Mouse (Mus musculus) embryonic facial prominence, embryonic 15.5 days (tissue): ENCODE results near the gene Cyp2d22. TPM values are rescaled to one million over a fixed set of nuclear protein-coding genes. Genes with fewer than 3 reads are reported as not detected.
"Not testable (repeated sequence)": the region's sequence is repeated elsewhere in the genome, so short reads cannot be mapped to it uniquely, and the experiment has no call there.

Experiments used
- ATAC-seq: fragments of 200-750 bp; cut with Nextera tagmentation; 2 replicates; pipeline ENCODE4 v1.8.0; 2017; ENCODE audit warnings: low read depth, moderate TSS enrichment; ENCODE audit not compliant: insufficient number of reproducible peaks, low FRiP score, low TSS enrichment
- H3K27ac ChIP-seq: fragments of 300-500 bp; sonication (generic); replicated peaks from 2 replicates; pipeline ENCODE4 v1.5.1; 2015; ENCODE audit warnings: mild to moderate bottlenecking, inconsistent platforms
- H3K27me3 ChIP-seq: fragments of 300-500 bp; sonication (generic); 2 replicates; pipeline ENCODE4 v1.6.1; 2015; ENCODE audit warnings: inconsistent platforms
- H3K36me3 ChIP-seq: fragments of 300-500 bp; sonication (generic); 2 replicates; pipeline ENCODE4 v1.6.1; 2015; ENCODE audit warnings: mild to moderate bottlenecking, inconsistent platforms
- H3K4me1 ChIP-seq: fragments of 300-500 bp; sonication (generic); 2 replicates; pipeline ENCODE4 v1.6.1; 2015; ENCODE audit warnings: inconsistent platforms
- H3K4me2 ChIP-seq: fragments of 300-500 bp; sonication (generic); replicated peaks from 2 replicates; pipeline ENCODE4 v1.6.1; 2015; ENCODE audit warnings: mild to moderate bottlenecking, inconsistent platforms
- H3K4me3 ChIP-seq: fragments of 300-500 bp; sonication (generic); replicated peaks from 2 replicates; pipeline ENCODE4 v1.5.1; 2015; ENCODE audit warnings: mild to moderate bottlenecking, inconsistent platforms
- H3K9ac ChIP-seq: fragments of 300-500 bp; sonication (generic); 2 replicates; pipeline ENCODE4 v1.6.1; 2015; ENCODE audit warnings: inconsistent platforms
- H3K9me3 ChIP-seq: fragments of 300-500 bp; sonication (generic); replicated peaks from 2 replicates; pipeline ENCODE4 v1.6.1; 2016; ENCODE audit warnings: inconsistent platforms
- WGBS: fragments of 180-500 bp; shearing (Covaris S2); methylation state at CpG from one replicate; pipeline ENCODE4 v1.1.7; 2015; 5-methylcytosine and 5-hydroxymethylcytosine counted together
- polyA plus RNA-seq: library from polyadenylated mRNA; unstranded; fragments of >200 nt; fragmentation: Nextera tagmentation; extraction: Ambion mirVana; gene quantifications from 2 replicates; pipeline ENCODE4 v1.2.1, GENCODE M21; 2015

Cyp2d22 gene
- polyA plus RNA-seq, 1 experiment from 2014 or later, result 12.3 TPM

DNA sequence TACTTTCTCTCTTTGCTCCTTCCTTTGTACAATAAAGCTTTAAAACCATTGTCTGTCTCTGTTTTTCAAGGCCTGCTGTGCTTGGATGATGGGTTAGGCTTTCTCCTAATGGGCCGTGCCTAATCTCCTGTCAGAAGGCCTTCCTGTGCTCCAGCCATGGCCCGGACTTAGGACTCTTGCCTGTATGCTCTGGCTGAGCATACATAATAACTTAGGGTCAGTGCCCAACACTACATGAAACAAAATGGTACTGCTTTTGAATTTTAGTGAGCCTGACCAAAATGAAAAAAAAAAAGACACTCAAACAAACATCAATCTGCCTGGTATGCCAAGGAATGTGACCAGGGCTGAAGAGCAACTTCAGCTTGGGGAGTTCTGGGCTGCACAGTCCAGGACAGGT lies 21.5 kb upstream of the Cyp2d22 start:
- Histone ChIP-seq H3K9ac (no peak overlapping the region), H3K27ac (no peak overlapping the region), H3K36me3 (no peaks in the 10 kb centered on the region), H3K4me1 (no peaks in the 10 kb centered on the region), H3K4me2 (no peak overlapping the region), H3K4me3 (no peak overlapping the region), H3K27me3 (no peaks in the 10 kb centered on the region), H3K9me3 (no peaks in the 10 kb centered on the region)
- ATAC-seq, result no peak
- 37% methylated on average over 2 of the region's 2 CpGs for whole genome bisulfite sequencing

DNA sequence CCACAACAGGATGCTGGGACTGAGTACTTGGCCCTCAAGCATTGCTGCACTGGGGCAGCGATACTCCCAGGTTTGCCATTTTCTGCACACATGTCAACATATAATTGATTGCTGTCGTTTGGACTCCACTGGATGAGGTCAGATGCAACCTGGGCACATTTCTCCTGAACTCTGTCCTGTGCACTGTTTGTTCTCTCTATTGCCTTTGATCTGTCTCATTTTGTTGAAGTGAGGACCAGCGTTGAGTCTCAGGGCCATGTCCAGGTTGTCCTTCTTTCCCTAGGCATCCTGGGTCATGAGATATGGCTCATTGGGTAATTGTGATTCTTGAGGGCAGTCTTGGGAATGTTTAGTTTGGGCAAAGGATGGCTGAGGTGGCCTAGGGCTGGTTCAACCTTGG lies 15.9 kb upstream of the Cyp2d22 start:
- H3K27ac ChIP-seq, H3K4me1 ChIP-seq, H3K4me2 ChIP-seq, H3K9ac ChIP-seq, H3K27me3 ChIP-seq, ATAC-seq, H3K9me3 ChIP-seq, H3K36me3 ChIP-seq, H3K4me3 ChIP-seq: not testable (repeated sequence)
- 77% methylated on average over 3 of the region's 3 CpGs for WGBS

DNA sequence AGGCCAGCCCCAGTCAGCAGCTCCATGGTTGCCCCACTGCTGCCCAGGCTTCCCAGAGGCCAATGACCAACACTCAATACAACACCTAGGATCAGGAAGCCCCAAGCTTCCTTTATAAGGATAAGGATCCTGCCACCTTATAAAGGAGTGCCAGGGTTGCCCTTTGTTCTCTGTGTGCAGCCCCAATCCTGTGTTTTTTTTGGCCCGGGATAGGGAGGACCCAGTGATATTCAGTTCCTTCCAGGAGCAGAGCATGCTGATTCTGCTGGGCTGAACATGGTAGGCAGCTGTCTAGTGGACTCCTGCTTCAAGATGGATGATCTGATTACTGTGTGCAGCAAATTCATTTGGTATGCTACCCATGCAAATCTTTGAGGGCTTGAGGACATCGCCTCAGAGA lies 13.9 kb upstream of the Cyp2d22 start, which contains the start of gene Cyp2d11:
Cyp2d11 (minus strand) TSS at position 101 of the 400 bp plus-strand sequence.
- H3K27me3 ChIP-seq, H3K9ac ChIP-seq, H3K27ac ChIP-seq, H3K4me3 ChIP-seq, ATAC-seq, H3K9me3 ChIP-seq, H3K4me1 ChIP-seq, H3K36me3 ChIP-seq, H3K4me2 ChIP-seq: not testable (repeated sequence)
- WGBS, result 82% methylated on average over 2 of the region's 2 CpGs

DNA sequence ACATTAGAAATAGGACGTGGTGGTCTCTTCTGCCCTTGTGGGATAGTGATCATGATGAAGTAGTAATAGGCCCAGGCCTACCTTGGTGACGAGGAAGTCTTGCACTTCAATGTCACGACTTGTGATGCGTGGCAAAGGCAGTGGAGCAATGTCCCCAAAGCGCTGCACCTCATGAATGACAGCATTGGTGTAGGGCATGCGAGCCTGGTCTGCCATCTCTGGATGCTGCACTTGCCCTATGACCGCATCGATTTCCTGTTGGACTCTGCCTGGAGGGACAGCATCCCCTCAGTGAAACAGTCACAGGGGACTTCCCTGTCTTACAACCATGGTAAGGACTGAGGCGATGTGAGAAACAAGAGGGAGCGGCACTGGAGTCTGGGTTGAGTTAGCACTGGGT lies 9.9 kb upstream of the Cyp2d22 start:
- H3K4me1 ChIP-seq, H3K4me3 ChIP-seq, H3K36me3 ChIP-seq, H3K27ac ChIP-seq, H3K27me3 ChIP-seq, H3K9me3 ChIP-seq, H3K4me2 ChIP-seq, ATAC-seq, H3K9ac ChIP-seq: not testable (repeated sequence)
- WGBS, result 87% methylated on average over 10 of the region's 10 CpGs

DNA sequence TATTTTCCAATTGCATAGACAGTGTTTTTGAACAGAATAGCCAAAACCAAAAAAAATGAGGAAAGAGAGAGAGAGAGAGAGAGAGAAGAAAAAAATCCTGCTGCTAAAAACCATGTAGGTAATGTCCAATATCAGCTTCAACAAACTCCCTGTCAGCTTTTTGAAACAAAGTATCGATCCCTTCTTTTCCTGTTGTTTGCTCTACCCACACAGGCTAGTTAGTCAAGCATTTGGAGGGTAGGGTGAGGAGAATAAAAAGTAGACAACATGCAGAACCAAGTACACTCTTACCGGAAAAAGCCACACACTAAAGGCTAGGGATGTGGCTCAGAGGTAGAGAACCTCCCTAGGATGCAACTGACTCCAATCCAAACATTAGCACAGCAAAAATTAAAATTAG lies 5.7 kb upstream of the Cyp2d22 start:
- H3K27me3 ChIP-seq, result no peaks in the 10 kb centered on the region
- no peak overlapping the region for H3K4me2 ChIP-seq
- H3K9ac ChIP-seq, result no peak overlapping the region
- ATAC-seq, result no peak
- no peak overlapping the region for H3K27ac ChIP-seq
- H3K4me1 ChIP-seq, result 0 out of 2 replicates have a peak, but pooled peaks cover 5% of the 10 kb centered on the region
- H3K4me3 ChIP-seq, result no peak overlapping the region
- WGBS, result 93% methylated on average over 2 of the region's 2 CpGs
- H3K9me3 ChIP-seq, result no peaks in the 10 kb centered on the region
- no peaks in the 10 kb centered on the region for H3K36me3 ChIP-seq

DNA sequence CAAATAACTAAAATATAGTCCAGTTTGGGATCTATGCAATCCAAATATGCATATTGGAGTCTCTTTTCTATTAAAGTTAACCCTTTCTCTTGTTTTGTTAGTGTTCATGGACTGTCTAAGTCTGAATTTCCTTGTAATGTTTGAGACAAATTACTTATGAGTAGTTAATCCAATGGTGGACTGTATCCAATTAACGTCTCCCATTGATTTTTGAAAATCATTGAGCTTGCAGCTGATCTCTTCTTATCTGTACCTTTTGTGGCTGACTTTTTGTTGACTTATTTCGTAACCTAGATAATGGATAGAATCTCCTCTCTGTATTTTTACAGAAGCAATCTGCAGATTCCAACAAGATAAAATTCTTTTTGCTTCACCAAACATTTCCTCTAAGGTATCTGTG lies 2.4 kb upstream of the Cyp2d22 start:
- Histone ChIP-seq H3K4me3 (no peak overlapping the region), H3K27me3 (no peaks in the 10 kb centered on the region), H3K4me2 (no peak overlapping the region), H3K9me3 (no peaks in the 10 kb centered on the region), H3K27ac (no peak overlapping the region), H3K36me3 (no peaks in the 10 kb centered on the region), H3K4me1 (peaks cover 21% of the 10 kb centered on the region), H3K9ac (no peak overlapping the region)
- WGBS, result 85% methylated on average over 2 of the region's 2 CpGs
- no peak for ATAC-seq

DNA sequence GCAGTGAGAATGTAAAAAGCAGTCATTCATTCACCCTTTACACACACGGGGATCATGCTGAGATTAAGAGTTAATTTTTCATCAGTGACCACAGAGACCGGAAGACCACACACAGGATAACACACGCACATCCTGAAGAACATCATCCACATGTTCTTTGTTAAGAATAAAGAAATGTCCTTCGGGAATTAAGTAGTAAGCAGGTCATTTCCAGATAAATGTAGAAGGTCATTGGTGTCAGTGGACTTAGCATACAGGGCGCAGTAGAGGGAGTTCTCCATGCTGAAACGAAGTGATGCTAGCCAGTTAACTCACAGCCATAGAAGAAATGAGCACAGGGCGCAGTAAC lies 628 bp upstream of the Cyp2d22 start:
- 33% methylated on average over 7 of the region's 7 CpGs for WGBS
- Histone ChIP-seq H3K27ac (no peak overlapping the region), H3K4me3 (peak overlapping the region; percentile 57), H3K4me1 (peaks cover 32% of the 10 kb centered on the region), H3K9ac (no peak overlapping the region), H3K27me3 (no peaks in the 10 kb centered on the region), H3K4me2 (peak overlapping the region; percentile 80), H3K36me3 (no peaks in the 10 kb centered on the region), H3K9me3 (no peaks in the 10 kb centered on the region)
- ATAC-seq, result no peak

DNA sequence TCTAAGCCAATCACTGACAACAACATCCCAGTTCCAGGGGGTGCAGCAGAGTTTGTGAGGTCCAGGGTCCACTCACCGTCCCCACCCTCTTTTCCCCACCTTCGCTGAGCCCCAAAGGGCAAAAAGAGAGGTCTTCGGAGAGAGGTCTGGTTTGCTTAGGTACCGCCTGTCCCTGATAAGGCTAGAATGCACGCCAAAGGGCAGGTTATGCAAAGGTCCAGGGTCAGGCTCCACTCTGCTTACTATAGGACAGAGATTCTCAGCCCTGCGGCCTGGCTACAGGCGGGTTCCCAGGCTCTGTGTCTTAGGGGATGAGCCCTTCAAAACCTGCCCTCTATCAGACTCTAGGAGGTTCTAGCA lies 569 bp downstream of the Cyp2d22 start:
- Histone ChIP-seq H3K27ac (peak overlapping the region; percentile 89), H3K9me3 (no peaks in the 10 kb centered on the region), H3K4me3 (peak overlapping the region; percentile 57), H3K27me3 (no peaks in the 10 kb centered on the region), H3K36me3 (no peaks in the 10 kb centered on the region), H3K9ac (peak overlapping the region; percentile 50), H3K4me1 (peaks cover 32% of the 10 kb centered on the region), H3K4me2 (peak overlapping the region; percentile 80)
- WGBS, result 26% methylated on average over 7 of the region's 7 CpGs
- ATAC-seq, result no peak

DNA sequence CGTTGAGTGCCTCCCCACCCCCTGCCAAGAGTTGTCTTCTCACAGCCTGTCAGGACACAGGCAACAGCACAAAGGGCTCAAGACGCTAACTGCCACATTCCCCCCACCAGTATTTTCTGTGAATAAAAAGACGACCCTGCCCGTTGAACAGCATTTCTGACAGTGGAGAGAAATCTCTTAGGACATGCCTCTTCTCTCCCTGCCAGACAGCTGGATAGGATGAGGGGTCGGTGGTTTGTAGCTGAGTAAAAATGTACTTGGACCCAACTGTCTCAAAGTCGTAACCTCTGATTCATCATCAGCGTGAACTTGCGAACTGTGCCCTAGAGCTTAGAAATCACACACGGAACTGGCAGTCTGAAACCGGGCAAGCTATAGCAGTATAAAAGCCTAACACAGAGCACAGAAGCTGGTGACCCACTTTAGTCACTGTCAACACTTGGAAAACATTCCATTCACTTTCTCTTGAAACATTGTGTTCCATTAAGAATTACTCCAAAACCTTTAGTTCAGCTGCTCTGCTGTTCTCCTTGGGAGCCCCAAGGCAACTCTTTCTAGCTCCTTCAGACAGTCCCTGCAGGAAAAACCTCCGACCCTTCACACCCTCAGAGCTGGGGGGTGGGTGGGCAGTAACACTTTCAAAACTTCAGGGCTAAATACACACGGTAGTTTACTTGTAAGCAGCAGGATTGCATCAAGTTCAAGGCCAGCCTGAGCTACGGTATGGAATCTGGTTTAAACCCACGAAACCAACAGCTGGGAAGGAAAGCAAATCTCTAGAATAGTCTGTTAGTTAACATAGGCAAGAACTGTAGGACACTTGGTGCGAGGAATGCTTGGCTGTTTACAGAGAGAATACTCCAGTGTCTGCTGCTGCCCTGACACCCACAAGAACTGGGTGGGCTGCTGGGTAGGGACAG lies 1.5 kb downstream of the Cyp2d22 start:
- Histone ChIP-seq H3K4me2 (peak overlapping the region; percentile 80; the same call in 1 of the 2 replicates), H3K27ac (0 out of 2 replicates have a peak overlapping the region, but pooled peaks have one; percentile 39), H3K4me1 (peaks cover 32% of the 10 kb centered on the region), H3K9ac (no peak overlapping the region), H3K27me3 (no peaks in the 10 kb centered on the region), H3K36me3 (no peaks in the 10 kb centered on the region), H3K4me3 (no peak overlapping the region), H3K9me3 (no peaks in the 10 kb centered on the region)
- ATAC-seq, result no peak
- 38% methylated on average over 15 of the region's 15 CpGs for WGBS

DNA sequence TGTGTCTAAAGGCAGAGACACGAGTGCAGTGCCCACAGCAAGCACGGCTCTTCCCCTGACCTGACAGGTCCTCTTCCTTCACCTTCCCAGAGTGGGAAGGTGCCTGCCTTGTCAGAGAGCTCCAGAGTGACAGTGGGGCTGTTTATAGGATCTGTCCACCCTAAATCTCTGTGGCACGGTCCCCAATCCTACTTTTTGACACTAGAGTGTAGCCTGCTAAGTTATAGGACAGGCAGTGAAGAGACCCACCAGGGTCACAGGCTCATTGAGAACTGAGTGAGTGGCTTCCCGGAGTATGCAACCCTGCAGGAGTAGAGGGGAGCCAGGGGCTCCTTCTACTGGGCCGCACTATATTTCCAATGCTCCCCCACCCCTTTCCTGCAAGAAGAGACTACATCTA lies 2.4 kb downstream of the Cyp2d22 start:
- WGBS, result 79% methylated on average over 5 of the region's 5 CpGs

DNA sequence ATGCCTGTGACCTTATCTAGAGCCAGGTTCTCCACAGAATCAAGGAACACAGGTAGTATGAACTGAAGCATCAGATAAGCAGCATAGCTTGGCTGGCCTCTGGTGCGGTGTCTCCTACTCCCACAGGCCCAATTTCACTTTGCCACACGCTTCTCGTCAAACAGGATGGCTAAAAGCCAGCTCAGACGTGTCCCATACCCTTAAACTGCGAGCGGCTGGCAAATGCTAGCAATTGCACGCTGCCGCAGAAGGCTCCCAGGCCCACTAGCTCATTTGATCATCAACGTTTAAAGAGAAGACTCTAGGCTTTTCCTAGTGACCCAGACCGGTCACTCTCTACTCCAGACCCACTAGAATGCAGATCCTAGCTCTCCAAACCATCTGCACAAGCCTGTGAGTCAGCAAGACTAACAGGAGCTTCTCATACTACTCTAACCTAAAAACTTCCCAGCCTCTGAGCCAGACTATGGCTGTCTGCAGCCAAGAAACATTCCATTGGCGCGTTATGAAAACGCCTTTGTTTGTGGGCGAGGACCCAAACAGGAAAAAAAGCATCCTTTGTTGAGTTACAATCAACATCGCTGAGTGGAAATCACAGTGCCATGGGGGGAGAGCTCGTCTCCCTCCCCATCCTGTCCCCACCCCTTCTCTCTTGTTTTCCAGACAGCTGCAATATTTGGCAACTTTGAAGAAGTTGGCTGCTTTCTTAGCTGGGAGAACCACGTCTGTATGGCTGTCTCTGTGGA lies 3.5 kb downstream of the Cyp2d22 start:
- ATAC-seq, result 0 out of 2 replicates have a peak, but pooled peaks have one; percentile 10
- Histone ChIP-seq H3K36me3 (no peaks in the 10 kb centered on the region), H3K9me3 (no peaks in the 10 kb centered on the region), H3K27me3 (no peaks in the 10 kb centered on the region), H3K4me3 (no peak overlapping the region), H3K27ac (peak overlapping the region; percentile 71; the same call in 1 of the 2 replicates), H3K4me2 (no peak overlapping the region), H3K9ac (no peak overlapping the region), H3K4me1 (peaks cover 32% of the 10 kb centered on the region)
- 48% methylated on average over 17 of the region's 17 CpGs for WGBS

More for the DNA sequence above, 2.4 kb downstream of the Cyp2d22 start:
- ATAC-seq, result no peak
- H3K9ac ChIP-seq, result no peak overlapping the region
- H3K4me3 ChIP-seq, result no peak overlapping the region
- H3K4me1 ChIP-seq, result peaks cover 32% of the 10 kb centered on the region
- H3K27ac ChIP-seq, result no peak overlapping the region
- H3K4me2 ChIP-seq, result no peak overlapping the region
- no peaks in the 10 kb centered on the region for H3K36me3 ChIP-seq
- H3K9me3 ChIP-seq, result no peaks in the 10 kb centered on the region
- H3K27me3 ChIP-seq, result no peaks in the 10 kb centered on the region
